Mouse (Mus musculus): ENCODE data around the gene Pxmp4.

Gene Pxmp4

DNA sequence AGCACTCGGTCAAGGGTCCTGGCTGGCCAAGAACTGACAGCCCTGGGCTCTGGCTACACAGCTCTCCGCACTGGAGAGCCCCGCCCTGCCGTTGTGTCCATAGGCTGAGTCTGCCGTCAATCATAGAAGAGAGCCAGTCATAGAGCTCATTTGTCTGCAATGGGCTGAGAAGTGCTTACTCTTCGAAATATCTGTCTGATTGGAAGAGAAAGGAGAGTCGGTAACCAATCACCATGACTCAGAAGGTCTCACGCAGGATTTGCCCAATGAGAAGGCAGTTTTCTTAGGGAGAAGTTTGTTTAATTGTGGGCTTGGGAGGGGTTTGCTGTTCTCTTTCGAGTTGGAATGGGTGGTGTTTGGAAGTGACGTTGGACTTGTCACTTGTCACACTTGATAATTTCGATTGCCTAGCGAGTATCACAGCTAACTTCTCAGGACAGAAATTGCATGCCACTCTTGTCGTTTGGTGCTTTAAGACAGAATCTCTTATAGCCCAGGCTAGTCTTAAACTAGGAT, at the start of gene Pxmp4:
Gene Pxmp4, minus strand, starts transcription at position 71 of the 516 bp plus-strand sequence.
- DNase-seq (ENCODE audit: low spot score) = peak; percentile 97

DNA sequence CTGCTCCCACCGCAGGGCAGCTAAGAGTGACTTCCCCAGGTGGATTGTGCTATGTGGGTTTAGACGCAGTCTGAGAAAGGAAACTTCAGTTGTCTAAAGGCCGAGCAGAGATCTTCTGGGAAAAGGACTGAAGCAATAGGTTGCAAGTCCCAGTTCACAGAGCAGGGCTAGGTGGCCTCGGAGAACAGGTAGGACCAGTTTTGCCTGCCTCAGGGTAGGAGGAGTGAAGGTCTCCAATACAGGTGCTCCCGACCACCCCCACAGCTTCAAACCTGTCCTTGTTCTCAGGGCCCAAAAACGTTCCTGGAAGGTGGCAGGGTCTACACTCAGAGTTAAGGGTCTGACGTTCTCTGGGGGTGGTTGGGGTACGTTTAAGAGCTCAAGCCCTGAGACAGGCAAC, 47.9 kb upstream of the Pxmp4 start, which contains the start of gene Chmp4b:
Gene Chmp4b, plus strand, starts transcription at position 343 of the 400 bp plus-strand sequence.
- peak; percentile 60 for DNase-seq (ENCODE audit: low spot score)

DNA sequence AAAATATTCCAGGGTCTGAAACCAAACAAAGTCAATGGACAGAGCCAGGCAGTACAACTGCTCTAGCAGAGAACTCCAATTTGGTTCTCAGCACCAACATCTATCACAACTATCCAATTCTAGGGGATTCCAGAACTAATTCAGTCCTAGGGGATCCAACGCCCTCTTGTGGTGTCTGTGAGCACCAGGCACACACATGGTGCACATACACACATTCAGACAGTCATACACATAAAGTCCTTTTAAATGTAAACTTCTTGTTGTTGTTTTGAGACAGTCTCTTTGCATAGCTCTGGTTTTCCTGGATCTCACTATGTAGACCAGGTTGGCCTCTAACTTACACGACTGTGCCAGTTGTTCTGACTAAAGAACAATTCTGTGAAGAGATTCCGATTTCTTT, 46.9 kb upstream of the Pxmp4 start:
- DNase-seq (ENCODE audit: low spot score) = no peak

DNA sequence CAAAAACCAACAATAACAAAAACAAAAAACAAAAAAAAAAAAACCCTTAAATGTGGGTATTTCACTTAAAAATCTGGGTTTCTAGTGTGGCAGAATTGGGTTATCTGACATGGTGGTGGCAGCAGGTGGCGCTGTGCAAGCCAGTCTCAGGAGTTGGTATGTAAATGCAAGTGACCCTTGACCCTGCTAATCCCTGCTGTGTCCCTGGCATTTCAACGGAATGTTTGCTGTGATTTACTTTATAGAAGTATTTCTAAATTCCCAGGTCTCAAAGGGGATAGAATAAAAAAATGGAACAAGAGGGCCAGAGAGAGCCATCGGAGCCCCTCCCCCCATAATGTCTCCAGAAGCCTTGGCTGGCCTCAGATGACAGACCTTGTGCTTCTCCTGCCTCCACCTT, 44.6 kb upstream of the Pxmp4 start:
- no peak for DNase-seq (ENCODE audit: low spot score)

DNA sequence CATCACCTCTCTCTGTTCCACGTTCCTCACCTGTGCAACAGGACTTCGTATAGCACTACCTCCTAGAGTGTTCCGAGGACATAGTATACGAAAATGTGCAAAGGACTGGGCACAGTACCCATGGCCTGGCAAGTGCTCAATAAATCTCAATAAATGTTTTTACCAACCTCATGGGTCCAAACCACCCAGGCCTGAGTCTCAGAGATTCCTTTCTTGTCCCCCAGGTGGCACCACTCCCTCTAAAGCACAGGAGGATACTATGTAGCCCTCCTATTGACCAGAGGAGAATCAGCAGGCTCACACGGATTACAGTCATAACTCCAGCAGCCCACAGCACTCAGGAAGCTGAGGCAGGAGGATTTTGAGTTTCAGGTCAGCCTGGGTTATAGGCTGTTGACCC, 43.1 kb upstream of the Pxmp4 start:
- no peak for DNase-seq (ENCODE audit: low spot score)

DNA sequence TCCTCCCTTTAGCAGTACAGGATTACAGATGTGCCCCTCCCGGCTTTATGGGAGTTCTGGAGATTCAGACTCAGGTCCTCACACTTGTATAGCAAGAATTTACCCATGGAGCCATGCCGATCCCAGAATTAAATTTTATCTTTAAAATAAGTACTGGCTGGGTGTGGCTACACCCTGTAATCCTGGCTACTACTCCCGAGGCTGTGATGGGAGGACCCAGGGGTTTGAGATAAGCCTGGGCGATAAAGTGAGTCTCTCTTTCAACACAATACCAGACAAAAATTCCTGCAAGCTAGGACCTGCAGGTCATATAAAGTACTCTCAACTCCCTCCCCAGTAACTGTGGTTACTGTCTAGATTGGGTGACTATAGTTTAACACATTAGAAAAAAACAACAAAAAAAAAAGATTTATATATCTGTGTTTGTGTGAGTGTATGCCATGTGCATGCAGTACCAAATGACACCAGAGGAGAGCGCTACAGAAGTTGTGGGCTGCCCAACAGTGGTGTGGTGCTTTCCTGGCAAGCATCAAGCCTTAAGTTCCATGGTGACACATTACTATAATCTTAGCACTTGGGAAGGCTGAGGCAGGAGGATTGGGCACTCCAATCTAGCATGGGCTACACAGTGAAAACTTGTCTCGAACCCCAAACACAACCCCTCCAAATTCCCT, 39.3 kb upstream of the Pxmp4 start:
- DNase-seq (ENCODE audit: low spot score) = no peak

DNA sequence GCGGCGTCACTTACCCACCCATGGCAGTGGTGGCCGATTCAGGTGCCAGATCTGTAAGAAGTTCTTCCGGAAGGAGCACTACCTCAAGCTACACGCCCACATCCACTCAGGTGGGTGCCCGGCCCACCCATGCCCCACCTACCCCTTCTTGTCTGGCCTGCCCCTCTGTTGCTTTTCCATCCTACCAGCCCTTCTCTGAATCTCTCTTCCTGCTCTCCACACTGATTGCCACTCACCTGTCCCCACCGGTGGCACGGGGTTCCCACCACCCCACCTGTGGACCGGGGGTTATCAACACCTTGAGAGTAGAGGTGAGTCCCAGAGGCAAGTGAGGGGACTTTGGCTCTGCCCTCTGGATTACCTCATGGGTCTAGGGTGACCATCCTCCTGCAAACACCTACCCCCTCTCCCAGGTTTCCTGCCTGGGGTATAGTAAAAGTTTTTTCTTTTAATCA, 38.5 kb upstream of the Pxmp4 start:
- no peak for DNase-seq (ENCODE audit: low spot score)

DNA sequence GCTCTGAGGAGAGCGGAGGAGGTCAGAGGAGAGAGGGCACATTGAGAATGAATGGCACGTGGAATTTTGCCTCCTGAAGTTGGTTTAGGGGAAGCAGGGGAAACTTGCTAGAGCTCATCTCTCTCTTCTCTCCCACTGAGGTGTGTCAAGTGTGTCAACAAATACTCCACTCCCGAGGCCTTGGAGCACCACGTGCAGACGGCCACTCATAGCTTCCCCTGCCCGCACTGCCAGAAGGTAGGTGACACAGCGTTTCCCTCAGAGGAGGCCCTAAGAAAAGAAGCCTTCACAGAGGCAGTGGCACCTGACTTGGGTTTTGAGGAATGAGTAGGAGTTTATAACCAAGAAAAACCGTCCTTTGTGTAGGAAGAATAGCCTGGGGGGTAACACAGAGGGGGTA, 37.7 kb upstream of the Pxmp4 start:
- no peak for DNase-seq (ENCODE audit: low spot score)

DNA sequence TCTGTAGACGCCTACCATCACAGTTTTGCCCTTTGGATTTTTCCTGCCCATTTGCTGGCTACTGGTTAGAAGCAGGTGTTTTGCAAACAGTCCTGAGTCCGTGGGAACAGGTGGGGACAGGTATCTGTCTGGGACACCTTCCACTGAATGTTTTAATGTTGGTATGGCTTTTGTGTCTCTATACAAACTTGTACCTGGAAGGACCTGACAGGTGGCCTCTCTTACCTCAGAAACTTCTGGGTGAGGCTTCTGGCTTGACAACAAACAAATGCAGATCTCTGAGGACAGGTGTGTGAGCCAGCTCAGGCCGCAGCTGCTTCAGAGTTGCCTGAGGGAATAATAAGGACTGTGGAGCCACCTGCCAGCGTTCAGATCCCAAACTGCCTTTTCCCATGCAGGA, 35.6 kb upstream of the Pxmp4 start:
- no peak for DNase-seq (ENCODE audit: low spot score)

DNA sequence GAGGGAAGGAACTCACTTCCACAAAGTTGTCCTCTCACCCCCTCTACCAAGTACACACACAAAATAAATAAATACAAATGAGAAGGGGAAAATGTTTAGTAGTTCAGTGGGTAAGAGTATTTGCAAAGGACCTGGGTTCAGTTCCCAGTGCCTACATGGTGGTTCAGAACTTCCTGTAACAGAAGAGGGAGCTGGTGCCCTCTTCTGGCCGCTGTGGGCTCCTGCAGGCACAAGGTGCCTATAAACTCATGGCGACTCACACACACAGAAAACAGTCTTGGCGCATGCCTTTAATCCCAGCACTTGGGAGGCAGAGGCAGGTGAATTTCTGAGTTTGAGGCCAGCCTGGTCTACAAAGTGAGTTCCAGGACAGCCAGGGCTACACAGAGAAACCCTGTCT, 35.0 kb upstream of the Pxmp4 start:
- DNase-seq (ENCODE audit: low spot score) = no peak

DNA sequence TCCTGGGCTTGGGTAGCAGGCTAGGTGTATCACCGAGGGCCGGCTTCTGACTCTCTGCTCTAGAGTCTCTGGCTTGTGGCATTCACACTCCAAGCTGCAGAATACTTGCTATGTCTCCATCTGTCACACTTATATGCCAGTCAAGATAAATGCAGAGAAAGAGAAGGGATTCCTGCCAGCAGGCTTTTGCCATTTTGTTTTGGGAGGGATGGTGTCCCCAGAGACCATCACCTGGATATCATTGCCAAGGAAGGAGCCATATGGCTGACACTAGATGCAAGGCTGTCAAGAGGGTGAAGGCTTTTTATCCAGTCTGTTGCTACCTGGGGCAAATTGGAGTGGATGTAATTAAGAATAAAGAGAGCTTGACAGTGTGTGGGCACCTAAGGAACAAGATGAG, 32.3 kb upstream of the Pxmp4 start:
- no peak for DNase-seq (ENCODE audit: low spot score)

DNA sequence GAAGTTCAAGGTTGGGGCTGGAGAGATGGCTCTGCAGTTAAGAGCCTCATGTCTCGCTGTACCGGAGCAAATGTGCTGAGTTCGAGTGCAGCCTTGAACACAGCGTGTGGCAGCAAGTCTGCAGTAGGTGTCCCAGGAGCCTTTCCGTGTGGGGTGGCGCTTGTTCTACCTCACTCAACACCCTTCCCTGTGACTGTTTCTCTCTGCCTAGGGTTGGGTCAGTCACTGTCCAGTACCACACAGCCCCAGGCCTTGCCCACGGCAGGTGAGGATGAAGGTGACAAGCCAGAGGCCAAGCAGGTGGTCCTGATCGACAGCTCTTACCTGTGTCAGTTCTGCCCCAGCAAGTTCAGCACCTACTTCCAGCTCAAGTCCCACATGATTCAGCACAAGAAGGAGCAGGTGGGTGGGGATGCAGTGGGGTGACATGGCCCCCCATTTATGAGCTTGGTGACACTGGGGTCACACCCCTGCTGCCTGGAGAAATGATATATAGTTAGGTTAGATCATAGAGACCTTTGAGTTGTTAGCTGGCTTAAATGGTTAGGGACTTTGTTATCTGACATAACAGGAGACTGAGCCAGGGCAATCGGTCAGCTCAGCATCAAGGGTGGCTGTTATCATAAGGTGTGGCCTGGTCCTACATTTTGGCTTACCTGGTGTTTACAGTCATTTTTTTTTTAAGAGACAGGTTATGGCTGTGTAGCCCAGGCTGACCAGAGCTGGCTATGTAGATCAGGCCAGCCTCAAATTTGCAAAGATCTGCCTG, 30.6 kb upstream of the Pxmp4 start:
- DNase-seq (ENCODE audit: low spot score) = no peak

DNA sequence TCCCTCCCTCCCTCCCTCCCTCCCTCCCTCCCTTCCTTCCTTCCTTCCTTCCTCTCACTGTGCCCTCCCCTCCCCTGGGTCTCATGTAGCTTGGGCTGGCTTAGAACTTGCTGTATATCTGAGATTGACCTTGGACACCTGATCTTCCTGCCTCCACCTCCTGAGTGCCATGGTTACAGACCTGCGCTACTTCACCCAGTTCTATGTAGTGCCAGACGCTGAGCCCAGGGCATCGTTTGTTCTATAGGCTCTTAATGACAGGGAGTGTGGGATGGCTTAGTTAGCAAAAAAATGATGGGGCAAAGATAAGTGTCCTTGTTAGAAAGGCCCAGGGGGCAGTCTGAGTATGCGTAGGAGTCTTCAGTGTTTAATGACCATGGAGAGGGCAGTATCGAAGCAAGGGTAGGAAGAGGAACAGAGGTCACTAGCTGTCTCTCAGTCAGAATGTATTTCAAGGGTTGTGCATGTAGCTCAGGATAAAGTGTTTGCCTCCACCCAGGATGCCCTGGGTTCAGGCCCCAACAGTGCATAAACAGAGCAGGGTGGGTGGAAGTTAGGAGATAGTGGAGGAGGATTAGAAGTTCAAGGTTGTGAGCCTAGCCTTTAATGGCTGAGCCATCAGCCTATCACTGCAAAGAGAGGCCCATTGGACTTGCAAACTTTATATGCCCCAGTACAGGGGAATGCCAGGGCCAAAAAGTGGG, 29.7 kb upstream of the Pxmp4 start:
- no peak for DNase-seq (ENCODE audit: low spot score)

DNA sequence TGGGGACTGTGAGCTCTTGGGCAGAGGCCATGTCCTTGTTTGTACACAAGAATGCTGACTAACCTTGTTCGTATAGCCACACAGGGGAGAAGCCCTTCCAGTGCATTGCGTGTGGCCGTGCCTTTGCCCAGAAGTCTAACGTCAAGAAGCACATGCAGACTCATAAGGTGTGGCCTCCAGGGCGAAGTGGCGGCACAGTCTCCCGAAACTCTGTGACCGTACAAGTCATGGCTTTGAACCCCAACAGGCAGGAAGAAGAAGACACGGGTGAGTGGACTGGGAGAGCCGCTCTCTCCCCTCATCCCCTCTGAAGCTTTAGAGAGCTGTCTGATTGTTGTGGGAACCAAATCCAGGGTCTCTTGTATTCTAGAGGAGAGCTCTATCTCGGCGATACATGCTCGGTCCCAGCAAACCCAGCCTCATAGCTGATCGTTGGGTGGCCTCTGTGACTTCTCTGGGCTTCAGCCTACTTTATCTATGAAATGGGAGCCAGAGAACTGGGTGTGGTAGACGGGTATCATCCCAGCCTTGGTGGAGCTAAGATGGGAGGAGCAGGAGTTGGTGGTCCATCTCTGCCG, 28.8 kb upstream of the Pxmp4 start:
- no peak for DNase-seq (ENCODE audit: low spot score)

DNA sequence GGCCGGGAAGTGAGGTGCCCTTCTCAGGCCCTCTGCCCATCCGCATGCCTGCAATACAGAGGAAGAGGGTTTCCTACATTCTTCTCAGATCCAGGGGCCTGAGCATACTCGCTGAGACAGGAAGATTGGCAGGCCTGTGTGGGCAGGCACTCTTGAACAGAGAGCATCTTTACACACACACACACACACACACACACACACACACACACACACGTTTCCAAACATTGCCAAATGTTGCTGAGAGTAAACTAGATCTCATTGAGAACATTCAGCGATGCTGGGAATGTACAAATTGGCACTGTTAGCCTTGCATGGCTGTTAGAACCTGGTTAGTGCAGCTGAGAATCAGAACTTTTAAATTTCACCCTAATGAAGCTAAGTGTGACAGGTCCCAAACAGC, 27.0 kb upstream of the Pxmp4 start:
- no peak for DNase-seq (ENCODE audit: low spot score)

DNA sequence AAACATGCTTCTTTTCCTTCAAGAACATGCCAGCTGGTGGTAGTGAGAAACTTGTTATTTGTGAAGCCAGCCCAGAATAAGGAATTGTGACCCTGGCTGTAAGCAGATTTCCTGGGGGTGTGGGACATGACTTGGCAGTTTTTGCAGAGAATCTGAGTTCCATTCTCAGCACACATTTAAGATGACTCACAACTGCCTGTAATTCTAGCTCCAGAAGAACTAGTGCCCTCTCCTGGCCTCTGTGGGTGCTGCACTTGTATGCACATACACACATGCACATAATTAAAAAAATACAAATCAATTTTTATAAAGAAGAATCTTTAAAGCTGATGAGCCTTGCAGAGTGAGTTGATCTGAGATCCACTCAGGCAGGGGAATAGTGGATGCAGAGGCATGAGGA, 20.6 kb upstream of the Pxmp4 start:
- no peak for DNase-seq (ENCODE audit: low spot score)

DNA sequence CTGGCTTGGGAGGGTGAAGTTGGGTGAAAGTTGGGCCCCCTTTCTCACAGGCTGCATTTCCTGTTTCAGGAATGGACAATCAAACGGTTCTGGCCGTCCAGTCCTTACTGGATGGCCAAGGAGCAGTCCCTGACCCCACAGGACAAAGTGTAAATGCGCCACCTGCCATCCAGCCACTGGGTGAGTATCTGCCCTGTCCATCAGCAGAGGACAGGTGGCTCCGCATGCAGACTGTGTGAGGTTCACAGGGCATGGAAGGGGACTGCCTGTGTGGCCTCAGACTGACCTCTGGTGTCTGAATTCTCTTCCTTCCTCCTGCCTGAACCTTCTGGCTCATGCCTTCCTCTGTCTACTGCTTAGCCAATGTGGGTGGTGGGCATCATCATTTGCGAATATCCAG, 18.2 kb upstream of the Pxmp4 start:
- DNase-seq (ENCODE audit: low spot score) = no peak

DNA sequence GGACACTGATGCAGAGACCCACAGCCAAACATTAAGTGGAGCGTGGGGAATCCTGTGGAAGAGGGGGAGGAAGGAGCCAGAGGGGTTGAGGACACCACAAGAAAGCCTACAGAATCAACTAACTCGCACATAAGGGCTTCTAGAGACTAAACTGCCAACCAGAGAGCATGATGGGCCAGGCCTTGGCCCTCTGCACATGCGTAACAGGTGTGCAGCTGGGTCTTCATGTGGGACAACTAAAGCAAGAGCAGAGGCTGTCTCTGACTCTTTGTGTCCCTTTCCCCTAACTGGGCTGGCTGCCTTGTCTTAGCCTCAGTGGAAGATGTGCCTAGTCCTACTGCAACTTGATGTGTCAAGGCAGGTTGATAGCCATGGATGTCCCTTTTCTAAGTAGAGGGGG, 13.6 kb upstream of the Pxmp4 start:
- DNase-seq (ENCODE audit: low spot score) = no peak

DNA sequence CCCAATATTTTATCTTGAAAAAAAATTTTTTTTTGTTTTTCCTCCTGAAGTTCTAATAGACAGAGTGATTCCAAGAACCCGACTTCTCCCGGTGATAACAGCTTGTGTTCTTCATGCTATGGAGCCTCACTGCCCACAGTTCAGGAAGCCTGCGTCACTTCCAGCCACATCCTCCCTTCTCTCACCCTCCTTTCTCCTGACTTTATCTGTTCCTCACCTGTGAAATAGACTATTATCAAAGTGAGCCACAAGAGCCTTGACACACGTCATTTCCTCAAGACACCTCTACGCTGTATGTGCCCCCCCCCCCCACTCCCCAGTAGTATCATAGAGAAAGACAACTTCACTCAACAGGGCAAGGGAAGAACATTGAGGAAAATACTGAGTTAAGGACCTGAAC, 12.2 kb upstream of the Pxmp4 start:
- DNase-seq (ENCODE audit: low spot score) = no peak

DNA sequence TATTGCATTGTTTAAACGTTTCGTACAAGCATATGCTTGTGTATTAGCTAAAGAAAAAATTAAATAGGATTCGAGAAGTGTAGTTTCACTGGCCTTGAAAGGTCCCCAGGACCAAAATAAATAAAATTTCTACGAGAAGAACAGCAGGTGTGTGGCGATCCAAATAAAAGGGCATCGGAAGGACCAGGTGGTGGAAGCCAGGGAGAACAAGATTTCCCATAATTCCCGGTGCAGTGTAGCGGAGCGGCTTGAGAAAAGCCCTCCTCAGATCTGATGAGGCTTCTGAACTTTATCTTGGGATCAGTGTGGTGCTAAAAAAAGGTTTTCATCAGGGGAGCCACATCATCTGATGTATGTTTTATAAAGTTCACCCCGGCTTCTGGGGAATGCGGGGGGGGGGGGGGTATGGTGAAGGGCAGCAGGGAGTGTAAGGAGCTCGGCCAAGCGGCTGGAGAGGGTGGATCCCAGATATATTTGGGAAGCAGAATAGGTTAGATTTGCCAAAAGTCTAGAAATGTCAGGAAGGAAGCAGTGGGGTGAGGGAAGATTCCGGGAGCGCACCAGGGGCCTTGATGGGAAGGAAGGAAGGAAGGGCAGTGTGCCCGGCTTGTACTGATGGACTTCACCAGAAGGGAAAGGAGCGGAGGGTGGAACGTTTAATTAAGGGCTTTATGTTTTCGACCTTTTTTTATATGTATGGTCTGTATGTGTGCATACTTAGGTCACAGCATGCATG, 11.5 kb upstream of the Pxmp4 start:
- DNase-seq (ENCODE audit: low spot score) = no peak

Data from urinary bladder, postnatal 25 days (tissue).